Mouse (Mus musculus) gastrocnemius, postnatal 14 days (tissue): ENCODE data around the gene Ereg. TPM values are rescaled to one million over a fixed set of nuclear protein-coding genes. Genes with fewer than 3 reads are reported as not detected.

Experiments
- DNase-seq: peaks from one replicate; pipeline ENCODE4 v3.0.0; 2021; ENCODE audit warnings: mixed read lengths
- intact Hi-C: fragments of 180-260 bp; cut with DNase I; formaldehyde crosslinking; loops from one replicate; pipeline ENCODE4 v1.15.1; 2025; ENCODE audit warnings: low total_unique reads
- long read RNA-seq, 2 experiments: library from polyadenylated mRNA; stranded (forward); transcript quantifications; one replicate each; pipeline ENCODE4 v2.0.0; 2021
- total RNA-seq, 2 experiments: library from RNA; stranded (reverse); gene quantifications; 2 replicates each; pipeline ENCODE4 v1.2.3; 2021

Gene Ereg
- total RNA-seq = not detected
- long read RNA-seq, experiment 1 = 0 reads
- long read RNA-seq, experiment 2 = 0 reads

GRCm38 (mm10) chr5:91074450-91074950, at the start of gene Ereg:
Gene Ereg (plus strand): TSS chr5:91074622.
- intact Hi-C loops = no loop called here
- DNase-seq = no peak

DNA sequence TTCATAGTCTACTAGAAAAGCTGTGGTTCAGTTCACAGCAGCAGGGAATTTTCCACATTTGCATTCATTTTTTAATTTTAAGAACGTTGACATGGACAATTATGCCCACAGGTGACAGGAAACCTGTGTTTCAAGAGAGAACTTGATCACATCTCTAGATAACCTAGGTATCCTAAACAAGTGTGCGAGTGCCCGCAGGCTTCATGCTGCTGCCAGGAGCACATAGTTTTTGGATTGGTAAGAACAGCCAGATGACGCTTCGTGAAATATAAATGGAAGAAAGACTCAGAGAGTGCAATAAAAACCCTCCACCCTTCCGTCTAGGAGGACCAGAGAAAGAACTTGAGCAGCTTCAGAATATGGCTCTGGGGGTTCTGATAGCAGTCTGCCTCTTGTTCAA, 47.3 kb upstream of the Ereg start, which contains the start of gene Epgn:
Gene Epgn (plus strand): TSS at position 301 of the 400 bp plus-strand sequence.
- intact Hi-C loops = no loop called here
- DNase-seq = no peak

DNA sequence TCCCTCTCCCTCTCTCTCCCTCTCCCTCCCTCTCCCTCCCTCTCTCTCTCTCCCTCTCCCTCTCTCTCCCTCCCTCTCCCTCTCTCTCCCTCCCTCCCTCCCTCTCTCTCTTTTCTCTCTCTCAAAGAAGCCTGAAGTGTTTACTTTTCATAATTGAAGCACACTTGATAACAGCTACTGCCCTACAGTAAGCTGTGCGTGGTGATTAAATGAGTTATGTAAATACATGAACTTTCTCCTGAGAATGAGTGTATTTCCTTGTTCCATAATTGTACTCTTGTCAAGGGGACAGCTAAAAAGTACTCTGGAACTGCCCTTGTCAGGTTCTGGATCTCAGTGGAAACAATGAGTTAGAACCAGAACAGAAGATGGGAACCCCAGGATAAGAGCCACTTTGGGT, 46.6 kb upstream of the Ereg start:
- intact Hi-C loops = no loop called here
- no peak for DNase-seq

- DNase-seq = no peak
- intact Hi-C loops = no loop called here
These were observed 43.8 kb upstream of the Ereg start for GRCm38 (mm10) chr5:91030629-91031028.

GRCm38 (mm10) chr5:91035341-91035740, 39.1 kb upstream of the Ereg start:
- no peak for DNase-seq
- intact Hi-C loops = no loop called here

- DNase-seq = no peak
- intact Hi-C loops = no loop called here
These were observed 37.8 kb upstream of the Ereg start for GRCm38 (mm10) chr5:91036628-91037027.

DNA sequence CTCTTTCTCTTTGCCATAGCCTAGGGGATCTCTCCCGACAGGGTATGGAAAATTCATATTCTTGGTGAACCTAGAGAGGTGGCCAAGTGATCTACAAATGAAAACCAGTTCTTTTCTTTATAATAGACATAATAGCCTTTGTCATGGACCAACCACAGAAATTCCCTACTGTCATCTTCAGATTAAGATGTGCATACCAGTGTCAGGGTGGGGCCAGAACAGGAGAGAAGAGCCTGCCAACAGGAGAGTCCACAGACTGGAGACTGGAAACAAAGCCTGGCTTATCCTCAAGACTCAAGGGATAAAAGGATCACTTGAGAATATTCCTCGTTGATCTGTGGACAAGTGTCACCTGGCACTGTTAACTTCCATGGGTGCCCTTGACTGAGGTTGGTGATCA, 36.7 kb upstream of the Ereg start:
- intact Hi-C loops = no loop called here
- DNase-seq = no peak

DNA sequence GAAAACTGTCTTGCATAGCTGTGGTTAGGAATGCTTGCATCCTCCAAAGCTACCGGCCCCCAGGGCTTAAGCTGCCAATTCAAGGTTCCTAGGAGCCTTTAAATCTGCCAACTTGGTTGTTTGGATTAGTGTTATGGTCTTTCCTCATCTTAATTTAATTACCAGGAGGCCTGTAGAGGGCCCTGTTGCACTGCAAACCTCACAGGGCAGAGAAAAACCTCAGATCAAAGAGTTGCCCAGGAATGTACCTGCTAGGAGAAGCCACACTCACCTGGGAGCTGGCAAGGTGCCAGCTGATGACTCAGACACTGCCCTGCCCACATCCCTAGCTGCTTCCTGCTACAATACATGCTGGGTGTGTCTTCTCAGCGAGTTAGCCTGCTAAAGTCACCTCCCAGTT, 35.9 kb upstream of the Ereg start:
- DNase-seq = no peak
- intact Hi-C loops = no loop called here

GRCm38 (mm10) chr5:91038963-91039362, 35.5 kb upstream of the Ereg start:
- no peak for DNase-seq
- intact Hi-C loops = no loop called here

DNA sequence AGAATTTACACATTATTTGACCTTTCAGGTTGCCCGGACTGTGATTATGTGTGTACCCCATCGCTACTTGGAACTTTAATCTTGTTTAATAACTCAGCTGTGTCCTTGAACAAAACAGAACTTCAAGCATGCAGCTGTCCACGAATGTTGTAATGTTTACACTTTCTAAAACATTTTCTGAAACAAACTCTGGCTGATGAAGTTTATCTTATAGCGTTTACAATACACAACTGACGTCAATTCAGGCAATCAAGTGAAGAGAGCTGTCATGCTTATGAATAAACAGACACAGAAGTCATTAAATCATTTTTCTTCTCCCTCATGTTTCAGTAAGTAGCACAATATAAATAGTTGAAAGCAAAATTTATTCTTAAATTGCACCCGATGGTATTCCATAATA, 26.4 kb upstream of the Ereg start:
- intact Hi-C loops = no loop called here

DNA sequence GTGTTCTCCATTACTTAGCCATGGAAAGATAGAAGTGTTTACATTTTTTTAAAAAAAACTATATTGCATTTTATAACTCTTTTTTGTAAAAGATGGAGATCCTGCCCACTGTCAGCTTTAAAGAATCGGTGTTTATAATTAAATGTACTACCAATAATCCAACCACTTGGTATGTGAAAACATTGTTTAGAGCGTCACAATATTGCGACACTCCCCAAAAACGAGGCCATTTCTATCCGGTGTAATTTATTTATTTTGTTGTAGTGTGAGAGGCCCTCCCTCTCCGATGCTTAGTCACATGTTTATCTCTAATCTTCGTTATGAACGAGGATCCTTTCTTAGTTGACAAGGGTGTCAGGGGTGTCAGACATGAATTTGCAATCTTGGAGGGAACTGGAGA, 26.0 kb upstream of the Ereg start:
- DNase-seq = no peak
- intact Hi-C loops = no loop called here

More for the DNA sequence above, 26.4 kb upstream of the Ereg start:
- DNase-seq = no peak

- intact Hi-C loops = no loop called here
- no peak for DNase-seq
These were observed 2.1 kb upstream of the Ereg start for GRCm38 (mm10) chr5:91072340-91072739.

DNA sequence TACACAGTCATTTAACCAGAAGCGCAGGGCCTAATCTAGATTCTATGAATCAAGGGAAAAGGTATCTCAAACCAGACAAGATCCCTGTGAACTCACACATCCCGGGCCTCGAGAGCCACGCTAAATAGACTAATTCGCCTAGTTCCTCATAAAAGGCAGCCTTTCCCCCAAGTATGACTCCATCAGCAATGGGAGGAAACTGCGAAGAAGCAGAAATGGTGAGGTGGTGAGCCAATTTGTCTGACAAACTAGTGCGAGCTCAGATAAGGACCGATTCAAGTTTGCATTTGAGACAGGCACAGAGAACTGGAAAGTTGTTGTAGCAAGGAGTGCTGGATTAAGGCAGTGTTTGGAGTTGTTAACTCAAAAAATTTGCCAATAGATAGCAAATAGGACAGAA, 796 bp upstream of the Ereg start:
- intact Hi-C loops = no loop called here
- no peak for DNase-seq

DNA sequence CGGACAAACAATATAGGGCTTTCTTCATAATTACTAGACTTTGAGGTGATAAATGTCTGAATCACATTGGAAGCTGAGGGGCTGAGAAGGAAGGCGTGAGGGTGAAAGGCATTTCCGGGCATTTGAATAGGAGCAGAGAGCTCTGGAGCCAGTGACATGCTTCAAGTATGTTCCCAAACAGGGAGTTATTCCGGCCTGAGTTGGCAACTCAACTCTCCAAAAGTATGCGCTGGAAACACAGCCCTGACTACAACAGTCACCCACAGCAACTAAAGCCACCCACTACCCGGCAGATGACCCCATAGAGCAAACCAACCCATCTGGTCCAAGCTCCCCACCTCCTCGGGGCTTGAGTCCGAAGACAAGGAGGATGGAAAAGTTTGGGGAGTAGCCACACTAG, 396 bp upstream of the Ereg start:
- no peak for DNase-seq
- intact Hi-C loops = no loop called here

GRCm38 (mm10) chr5:91075021-91075420, 599 bp downstream of the Ereg start:
- intact Hi-C loops = no loop called here
- DNase-seq = no peak

DNA sequence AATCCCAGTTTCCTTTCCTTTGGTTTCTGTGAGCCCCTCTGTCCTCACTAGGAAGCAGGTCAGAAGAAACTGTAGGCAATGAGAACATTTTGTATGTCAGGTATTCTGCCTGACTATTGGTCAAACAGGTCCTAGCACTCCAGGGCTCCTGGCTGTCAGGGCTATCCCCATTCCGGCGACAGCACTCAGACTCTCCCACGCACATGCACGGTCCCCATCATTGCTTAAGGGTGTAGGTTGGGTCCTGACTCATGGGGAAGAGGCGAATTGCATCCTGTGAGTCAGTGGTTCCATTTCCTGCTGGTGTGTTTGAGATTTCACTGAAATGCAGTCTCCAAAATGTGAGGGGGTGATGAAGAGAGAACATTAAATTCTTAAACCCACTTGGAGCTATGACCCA, 8.6 kb downstream of the Ereg start:
- intact Hi-C loops = no loop called here
- DNase-seq = no peak

GRCm38 (mm10) chr5:91085291-91085690, 10.9 kb downstream of the Ereg start:
- no peak for DNase-seq
- intact Hi-C loops = no loop called here

DNA sequence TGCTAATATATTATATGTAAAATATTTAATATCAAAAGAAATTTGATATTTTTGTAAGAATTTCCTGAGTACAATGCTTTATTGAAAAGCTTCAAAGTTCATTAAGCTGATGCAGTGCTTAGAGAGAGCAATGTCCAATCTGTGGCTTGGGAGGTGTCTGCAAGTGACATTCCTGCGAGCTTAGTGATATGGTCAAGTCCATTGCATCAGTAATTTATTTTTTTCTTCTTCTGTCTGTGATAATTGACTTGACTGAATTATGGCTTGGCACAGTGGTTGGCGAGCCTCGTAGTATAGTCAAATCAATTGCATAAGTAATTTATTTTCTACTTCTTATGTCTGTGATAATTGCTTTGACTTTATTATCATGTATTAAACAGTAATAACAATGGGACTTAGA, 15.9 kb downstream of the Ereg start:
- intact Hi-C loops = no loop called here
- no peak for DNase-seq

- DNase-seq = no peak
- intact Hi-C loops = no loop called here
These were observed 23.6 kb downstream of the Ereg start for GRCm38 (mm10) chr5:91097911-91098614.

DNA sequence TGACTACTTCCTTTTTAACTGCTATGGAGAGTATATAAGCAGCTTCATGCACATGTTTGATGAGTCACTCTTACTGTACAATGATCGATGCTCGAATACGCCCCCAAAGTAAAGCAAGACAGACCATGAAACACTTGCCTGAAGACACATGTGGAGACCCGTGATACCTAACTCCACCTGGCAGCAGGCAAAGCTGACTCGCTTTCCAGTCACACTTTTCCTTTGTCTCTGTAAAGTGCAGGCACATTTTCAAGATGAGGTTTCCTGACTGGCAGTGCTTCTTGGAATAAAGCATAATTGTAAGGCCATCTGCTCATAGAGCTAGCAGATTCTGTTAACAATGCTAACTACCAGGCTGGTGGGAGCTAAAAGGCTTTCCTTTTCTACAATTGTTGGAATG, 27.3 kb downstream of the Ereg start:
- intact Hi-C loops = no loop called here
- DNase-seq = no peak

DNA sequence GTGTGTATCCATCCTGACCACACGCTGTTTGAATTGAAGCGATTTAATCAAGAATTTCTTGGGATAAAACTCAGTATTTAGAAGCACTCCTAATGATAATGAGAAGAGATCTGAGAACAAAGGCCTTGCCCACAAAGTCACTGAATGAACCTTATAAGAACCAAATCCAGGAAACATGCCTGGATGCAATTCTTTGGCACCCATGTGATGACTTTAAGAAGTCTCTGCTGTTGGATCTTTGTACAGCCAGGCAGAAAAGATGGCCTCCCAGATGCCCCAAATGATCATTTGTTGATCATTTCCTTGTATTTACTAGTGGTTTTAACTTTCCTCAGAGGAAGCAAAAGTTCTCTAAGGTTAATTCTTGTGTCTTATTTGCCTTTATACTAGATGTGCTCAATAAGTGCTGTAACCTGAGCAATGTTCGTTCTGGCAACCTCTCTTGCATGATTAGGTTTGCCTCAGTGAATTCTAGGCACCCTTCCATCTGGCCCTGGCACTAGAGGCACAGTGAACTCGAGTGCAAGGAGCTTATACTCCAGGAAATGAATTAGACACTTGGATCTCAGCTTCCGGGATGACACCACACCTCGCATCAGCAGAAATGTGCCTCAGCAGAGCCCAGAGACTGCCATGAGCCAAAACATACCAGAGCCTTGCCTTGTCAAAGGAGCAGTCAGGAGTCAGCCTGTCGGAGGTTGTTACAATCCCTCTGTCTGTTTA, 29.7 kb downstream of the Ereg start:
- intact Hi-C loops = no loop called here
- DNase-seq = no peak
